Mouse (Mus musculus): Measurements from ENCODE around the gene Adamts2. TPM values are rescaled to one million over a fixed set of nuclear protein-coding genes. Genes with fewer than 3 reads are reported as not detected.

The Adamts2 gene
- polyA plus RNA-seq, 1 experiment = 1.0 TPM

GRCm38 (mm10) chr11:50739453-50739852 is 137.6 kb downstream of the Adamts2 start:
- no peak overlapping the region for H3K27ac ChIP-seq (ENCODE audit: insufficient read depth, low read depth, low read length)
- no peak for TF ChIP-seq CTCF (IDR thresholded peaks at IDR 0.05; ENCODE audit: low read depth, low read length)
- no peak for TF ChIP-seq POLR2A (IDR thresholded peaks at IDR 0.05; ENCODE audit: borderline replicate concordance, low read depth, low read length)
- no peaks in the 10 kb centered on the region for H3K4me1 ChIP-seq (ENCODE audit: control insufficient read depth, insufficient read depth, low read length)

GRCm38 (mm10) chr11:50742146-50742545 is 140.3 kb downstream of the Adamts2 start:
- Histone ChIP-seq H3K27ac (ENCODE audit: insufficient read depth, low read depth, low read length) (no peak overlapping the region), H3K4me1 (ENCODE audit: control insufficient read depth, insufficient read depth, low read length) (no peaks in the 10 kb centered on the region), H3K4me3 (ENCODE audit: insufficient read depth, low read length) (no peak overlapping the region)
- TF ChIP-seq POLR2A (IDR thresholded peaks at IDR 0.05; ENCODE audit: borderline replicate concordance, low read depth, low read length) = no peak
- no peak for TF ChIP-seq CTCF (IDR thresholded peaks at IDR 0.05; ENCODE audit: low read depth, low read length)

More at GRCm38 (mm10) chr11:50739453-50739852, 137.6 kb downstream of the Adamts2 start:
- no peak overlapping the region for H3K4me3 ChIP-seq (ENCODE audit: insufficient read depth, low read length)

GRCm38 (mm10) chr11:50744971-50745370 is 143.1 kb downstream of the Adamts2 start:
- no peak overlapping the region for H3K27ac ChIP-seq (ENCODE audit: insufficient read depth, low read depth, low read length)
- no peak overlapping the region for H3K4me3 ChIP-seq (ENCODE audit: insufficient read depth, low read length)
- no peaks in the 10 kb centered on the region for H3K4me1 ChIP-seq (ENCODE audit: control insufficient read depth, insufficient read depth, low read length)
- TF ChIP-seq POLR2A (IDR thresholded peaks at IDR 0.05; ENCODE audit: borderline replicate concordance, low read depth, low read length) = no peak
- no peak for TF ChIP-seq CTCF (IDR thresholded peaks at IDR 0.05; ENCODE audit: low read depth, low read length)

- Histone ChIP-seq H3K4me1 (ENCODE audit: control insufficient read depth, insufficient read depth, low read length) (no peaks in the 10 kb centered on the region), H3K27ac (ENCODE audit: insufficient read depth, low read depth, low read length) (no peak overlapping the region), H3K4me3 (ENCODE audit: insufficient read depth, low read length) (no peak overlapping the region)
- no peak for TF ChIP-seq POLR2A (IDR thresholded peaks at IDR 0.05; ENCODE audit: borderline replicate concordance, low read depth, low read length)
- TF ChIP-seq CTCF (IDR thresholded peaks at IDR 0.05; ENCODE audit: low read depth, low read length) = no peak
Observed at GRCm38 (mm10) chr11:50746508-50746907, 144.6 kb downstream of the Adamts2 start.

GRCm38 (mm10) chr11:50750983-50751585 is 149.2 kb downstream of the Adamts2 start:
- TF ChIP-seq CTCF (IDR thresholded peaks at IDR 0.05; ENCODE audit: low read depth, low read length) = no peak
- no peak for TF ChIP-seq POLR2A (IDR thresholded peaks at IDR 0.05; ENCODE audit: borderline replicate concordance, low read depth, low read length)

GRCm38 (mm10) chr11:50757741-50758140 is 155.9 kb downstream of the Adamts2 start:
- TF ChIP-seq POLR2A (IDR thresholded peaks at IDR 0.05; ENCODE audit: borderline replicate concordance, low read depth, low read length) = no peak
- no peak; the same call in 1 of the 2 replicates for TF ChIP-seq CTCF (IDR thresholded peaks at IDR 0.05; ENCODE audit: low read depth, low read length)
- no peaks in the 10 kb centered on the region for H3K4me1 ChIP-seq (ENCODE audit: control insufficient read depth, insufficient read depth, low read length)
- H3K4me3 ChIP-seq (ENCODE audit: insufficient read depth, low read length) = no peak overlapping the region
- no peak overlapping the region for H3K27ac ChIP-seq (ENCODE audit: insufficient read depth, low read depth, low read length)

More at GRCm38 (mm10) chr11:50750983-50751585, 149.2 kb downstream of the Adamts2 start:
- Histone ChIP-seq H3K4me3 (ENCODE audit: insufficient read depth, low read length) (no peak overlapping the region), H3K27ac (ENCODE audit: insufficient read depth, low read depth, low read length) (no peak overlapping the region), H3K4me1 (ENCODE audit: control insufficient read depth, insufficient read depth, low read length) (no peaks in the 10 kb centered on the region)

- TF ChIP-seq POLR2A (IDR thresholded peaks at IDR 0.05; ENCODE audit: borderline replicate concordance, low read depth, low read length) = no peak
- no peak for TF ChIP-seq CTCF (IDR thresholded peaks at IDR 0.05; ENCODE audit: low read depth, low read length)
- Histone ChIP-seq H3K4me1 (ENCODE audit: control insufficient read depth, insufficient read depth, low read length) (no peaks in the 10 kb centered on the region), H3K4me3 (ENCODE audit: insufficient read depth, low read length) (no peak overlapping the region), H3K27ac (ENCODE audit: insufficient read depth, low read depth, low read length) (no peak overlapping the region)
Observed at GRCm38 (mm10) chr11:50766461-50766860, 164.6 kb downstream of the Adamts2 start.

- H3K4me3 ChIP-seq (ENCODE audit: insufficient read depth, low read length) = no peak overlapping the region
- no peaks in the 10 kb centered on the region for H3K4me1 ChIP-seq (ENCODE audit: control insufficient read depth, insufficient read depth, low read length)
- TF ChIP-seq CTCF (IDR thresholded peaks at IDR 0.05; ENCODE audit: low read depth, low read length) (no peak), POLR2A (IDR thresholded peaks at IDR 0.05; ENCODE audit: borderline replicate concordance, low read depth, low read length) (no peak)
- H3K27ac ChIP-seq (ENCODE audit: insufficient read depth, low read depth, low read length) = no peak overlapping the region
Observed at GRCm38 (mm10) chr11:50767039-50767438, 165.2 kb downstream of the Adamts2 start.

GRCm38 (mm10) chr11:50768995-50769749 is 167.3 kb downstream of the Adamts2 start:
- H3K4me1 ChIP-seq (ENCODE audit: control insufficient read depth, insufficient read depth, low read length) = no peaks in the 10 kb centered on the region
- no peak overlapping the region for H3K4me3 ChIP-seq (ENCODE audit: insufficient read depth, low read length)
- peak; percentile 82 for TF ChIP-seq CTCF (IDR thresholded peaks at IDR 0.05; ENCODE audit: low read depth, low read length)
- no peak for TF ChIP-seq POLR2A (IDR thresholded peaks at IDR 0.05; ENCODE audit: borderline replicate concordance, low read depth, low read length)
- H3K27ac ChIP-seq (ENCODE audit: insufficient read depth, low read depth, low read length) = no peak overlapping the region

GRCm38 (mm10) chr11:50771006-50771405 is 169.1 kb downstream of the Adamts2 start:
- Histone ChIP-seq H3K27ac (ENCODE audit: insufficient read depth, low read depth, low read length) (no peak overlapping the region), H3K4me1 (ENCODE audit: control insufficient read depth, insufficient read depth, low read length) (no peaks in the 10 kb centered on the region), H3K4me3 (ENCODE audit: insufficient read depth, low read length) (no peak overlapping the region)
- TF ChIP-seq CTCF (IDR thresholded peaks at IDR 0.05; ENCODE audit: low read depth, low read length) = no peak

All from bone marrow macrophage, adult 2 months (primary cell).